Mouse (Mus musculus) monocyte, adult 59 days (primary cell): ENCODE data around the gene Six5. TPM values are rescaled to one million over a fixed set of nuclear protein-coding genes. Genes with fewer than 3 reads are reported as not detected.

ENCODE experiments used
- total RNA-seq, 2 experiments: library from RNA; stranded (reverse); gene quantifications; one replicate each; pipeline ENCODE4 v1.2.4; 2023

Gene Six5
- total RNA-seq = under 1 TPM; 0.58 to 0.73 TPM

GRCm38 (mm10) chr7:19094471-19094825 lies at the start of gene Six5:
Gene Six5 (plus strand): TSS chr7:19094594.

GRCm38 (mm10) chr7:19054047-19054776 lies 40.2 kb upstream of the Six5 start, which contains the start of gene Rsph6a:
Gene Rsph6a (plus strand): TSS chr7:19054690.

GRCm38 (mm10) chr7:19075723-19076585 lies 18.4 kb upstream of the Six5 start, which contains the start of gene Dmwd:
Gene Dmwd (plus strand): TSS chr7:19076227.

GRCm38 (mm10) chr7:19083701-19084100 lies 10.7 kb upstream of the Six5 start, which contains the start of gene Dmpk:
Gene Dmpk (plus strand): TSS chr7:19083849.

GRCm38 (mm10) chr7:19118028-19118771 lies 23.8 kb downstream of the Six5 start, which contains the start of gene Gm4969:
Gene Gm4969 (minus strand): TSS chr7:19118368.

GRCm38 (mm10) chr7:19119631-19120429 lies 25.4 kb downstream of the Six5 start, which contains the start of gene Fbxo46:
Gene Fbxo46 (plus strand): TSS chr7:19119859.

Other genes with a start within 250 kb of the Six5 start
- gene Pglyrp1, start 223.3 kb upstream of the Six5 start, total RNA-seq = 100 to 1,000 TPM; 229 to 265 TPM
- 10 to 100 TPM; 21.1 to 24.7 TPM for gene Ccdc61, start 184.2 kb upstream of the Six5 start, total RNA-seq
- under 1 TPM in 1 of 2 experiments, not detected in 1; 0.05 TPM for gene Nova2, start 168.7 kb upstream of the Six5 start, total RNA-seq
- gene Nanos2, start 107.2 kb upstream of the Six5 start, total RNA-seq = not detected
- gene Mypop, start 103.3 kb upstream of the Six5 start, total RNA-seq = 1 to 10 TPM in 1 of 2 experiments, under 1 TPM in 1; 0.79 to 1.0 TPM
- 10 to 100 TPM; 16.4 to 17.3 TPM for gene Irf2bp1, start 90.5 kb upstream of the Six5 start, total RNA-seq
- gene Foxa3, start 71.1 kb upstream of the Six5 start, total RNA-seq = not detected
- gene Sympk, start 70.2 kb upstream of the Six5 start, total RNA-seq = 10 to 100 TPM; 77.6 to 77.8 TPM
- gene Rsph6a, start 39.9 kb upstream of the Six5 start, total RNA-seq = not detected
- gene Dmwd, start 18.4 kb upstream of the Six5 start, total RNA-seq = 1 to 10 TPM; 2.5 to 5.0 TPM
- gene Dmpk, start 10.7 kb upstream of the Six5 start, total RNA-seq = 10 to 100 TPM; 55.7 to 63.9 TPM
- gene Gm4969, start 23.8 kb downstream of the Six5 start, total RNA-seq = not detected
- gene Fbxo46, start 25.3 kb downstream of the Six5 start, total RNA-seq = 10 to 100 TPM; 15.2 to 15.6 TPM
- 1 to 10 TPM; 9.0 to 9.4 TPM for gene Qpctl, start 54.7 kb downstream of the Six5 start, total RNA-seq
- gene Snrpd2, start 55.1 kb downstream of the Six5 start, total RNA-seq = 10 to 100 TPM; 51.0 to 53.8 TPM
- not detected for gene Gipr, start 71.5 kb downstream of the Six5 start, total RNA-seq
- 10 to 100 TPM; 21.4 to 22.2 TPM for gene Eml2, start 81.8 kb downstream of the Six5 start, total RNA-seq
- not detected for gene Gpr4, start 117.9 kb downstream of the Six5 start, total RNA-seq
- gene Opa3, start 133.7 kb downstream of the Six5 start, total RNA-seq = 10 to 100 TPM; 44.6 to 45.7 TPM
- gene Vasp, start 177.2 kb downstream of the Six5 start, total RNA-seq = 100 to 1,000 TPM; 298 to 304 TPM
- 1 to 10 TPM; 2.5 to 9.1 TPM for gene Ppm1n, start 185.5 kb downstream of the Six5 start, total RNA-seq
- 1 to 10 TPM in 1 of 2 experiments, under 1 TPM in 1; 0.88 to 1.1 TPM for gene Rtn2, start 188.0 kb downstream of the Six5 start, total RNA-seq
- gene Fosb, start 215.5 kb downstream of the Six5 start, total RNA-seq = 1,000 to 10,000 TPM; 2,539 to 2,823 TPM